Mouse (Mus musculus) embryonic facial prominence, embryonic 10.5 days (tissue): ENCODE measurements at regions not wholly inside any gene's neighbourhood (a gene's known extent, or its start where the extent isn't known, plus 50 kb on each side); places are given as distances from the start of the nearest gene placed in this dataset.

Source experiments
- DNase-seq: peaks from one replicate; pipeline ENCODE4 v3.0.0-alpha.2; 2017; ENCODE audit warnings: low spot score
- H3K27ac ChIP-seq: fragments of 300-500 bp; sonication (generic); replicated peaks from 2 replicates; pipeline ENCODE4 v1.5.1; 2016; ENCODE audit warnings: mild to moderate bottlenecking
- H3K27me3 ChIP-seq: fragments of 300-500 bp; sonication (generic); replicated peaks from 2 replicates; pipeline ENCODE4 v1.6.1; 2016; ENCODE audit warnings: low read depth, mild to moderate bottlenecking; ENCODE audit not compliant: poor library complexity, severe bottlenecking
- H3K36me3 ChIP-seq: fragments of 300-500 bp; sonication (generic); replicated peaks from 2 replicates; pipeline ENCODE4 v1.6.1; 2016; ENCODE audit warnings: mild to moderate bottlenecking, moderate library complexity
- H3K4me1 ChIP-seq: fragments of 300-500 bp; sonication (generic); 2 replicates; pipeline ENCODE4 v1.6.1; 2016
- H3K4me3 ChIP-seq: fragments of 300-500 bp; sonication (generic); 2 replicates; pipeline ENCODE4 v1.5.1; 2016; ENCODE audit warnings: mild to moderate bottlenecking, moderate library complexity
- H3K9me3 ChIP-seq: fragments of 300-500 bp; sonication (generic); 2 replicates; pipeline ENCODE4 v1.6.1; 2016; ENCODE audit warnings: mild to moderate bottlenecking
- WGBS: fragments of 180-500 bp; shearing (Covaris S2); methylation state at CpG from one replicate; pipeline ENCODE4 v1.1.7; 2016; 5-methylcytosine and 5-hydroxymethylcytosine counted together

DNA sequence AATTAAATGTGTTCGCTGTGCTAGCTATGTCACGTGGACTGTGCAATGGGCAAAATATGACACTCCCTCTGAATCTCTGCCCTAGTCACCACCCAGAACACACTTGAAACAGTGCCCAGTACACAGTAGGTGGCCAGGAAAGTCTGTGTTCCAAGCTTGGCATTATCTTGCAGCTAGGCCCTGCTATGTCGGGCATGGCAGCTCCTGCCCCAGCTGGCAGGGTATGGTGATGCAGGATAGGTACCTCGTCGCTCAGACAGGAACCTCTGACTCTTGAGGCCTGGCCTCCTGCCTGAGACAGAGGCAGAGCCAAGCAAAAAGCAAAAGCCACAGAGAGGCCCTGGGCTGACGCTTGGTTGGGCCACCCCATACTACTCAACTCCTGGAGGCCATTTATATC lies 57.9 kb upstream of the Tnrc6c start:
- Histone ChIP-seq H3K36me3 (no peaks in the 10 kb centered on the region), H3K9me3 (no peaks in the 10 kb centered on the region), H3K27ac (0 out of 2 replicates have a peak overlapping the region, but pooled peaks have one; percentile 20), H3K27me3 (peaks cover 74% of the 10 kb centered on the region), H3K4me3 (no peak overlapping the region), H3K4me1 (peaks cover 52% of the 10 kb centered on the region)
- no peak for DNase-seq
- 72% methylated on average over 6 of the region's 6 CpGs for WGBS

DNA sequence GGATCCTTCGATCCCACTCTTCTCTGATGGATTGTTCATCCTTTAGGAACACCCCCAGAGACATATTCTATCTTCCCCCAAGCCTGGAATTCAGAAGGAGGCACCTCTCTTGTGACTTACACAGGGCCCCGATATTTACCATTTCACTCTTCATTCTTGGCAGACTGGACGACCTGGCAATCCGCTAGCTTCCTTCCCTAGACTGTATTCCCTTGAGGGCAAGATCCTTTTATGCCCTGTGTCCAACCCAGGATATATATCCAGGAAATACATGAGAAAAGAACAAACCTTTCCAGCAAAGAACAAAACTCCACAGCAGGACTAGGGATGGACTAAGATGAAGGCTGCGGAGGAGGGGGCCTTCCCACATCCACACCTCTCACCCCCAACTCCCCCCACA lies 56.3 kb upstream of the Tnrc6c start:
- Histone ChIP-seq H3K36me3 (no peaks in the 10 kb centered on the region), H3K4me1 (peaks cover 61% of the 10 kb centered on the region), H3K9me3 (no peaks in the 10 kb centered on the region), H3K27me3 (peaks cover 89% of the 10 kb centered on the region), H3K4me3 (no peak overlapping the region), H3K27ac (no peak overlapping the region)
- WGBS: 30% methylated on average over 5 of the region's 5 CpGs
- no peak for DNase-seq

DNA sequence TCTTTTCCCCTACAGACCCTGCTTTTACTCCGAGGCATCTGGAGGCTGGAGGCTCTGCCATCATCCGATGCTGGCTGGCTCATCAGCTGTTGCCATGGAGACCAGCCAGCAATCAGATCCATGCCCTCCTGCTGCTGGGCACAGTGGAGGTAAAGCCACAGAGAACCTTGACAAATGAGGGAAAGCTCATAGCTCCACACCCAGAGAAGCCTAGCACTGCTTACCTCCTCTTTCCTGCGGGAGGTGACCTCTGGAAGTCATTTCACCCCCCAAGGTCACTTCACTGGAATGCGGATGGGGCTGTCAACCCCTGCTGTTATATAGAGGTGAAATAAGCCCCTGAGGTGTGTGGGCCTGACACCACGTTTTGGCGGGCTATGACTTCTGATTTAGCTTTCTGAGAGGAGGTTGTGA lies 55.9 kb upstream of the Tnrc6c start:
- peak; percentile 61 for DNase-seq
- Histone ChIP-seq H3K36me3 (no peaks in the 10 kb centered on the region), H3K27ac (no peak overlapping the region), H3K9me3 (no peaks in the 10 kb centered on the region), H3K4me1 (peaks cover 63% of the 10 kb centered on the region), H3K4me3 (peak overlapping the region; percentile 44), H3K27me3 (peaks cover 89% of the 10 kb centered on the region)
- 3% methylated on average over 6 of the region's 6 CpGs for WGBS

DNA sequence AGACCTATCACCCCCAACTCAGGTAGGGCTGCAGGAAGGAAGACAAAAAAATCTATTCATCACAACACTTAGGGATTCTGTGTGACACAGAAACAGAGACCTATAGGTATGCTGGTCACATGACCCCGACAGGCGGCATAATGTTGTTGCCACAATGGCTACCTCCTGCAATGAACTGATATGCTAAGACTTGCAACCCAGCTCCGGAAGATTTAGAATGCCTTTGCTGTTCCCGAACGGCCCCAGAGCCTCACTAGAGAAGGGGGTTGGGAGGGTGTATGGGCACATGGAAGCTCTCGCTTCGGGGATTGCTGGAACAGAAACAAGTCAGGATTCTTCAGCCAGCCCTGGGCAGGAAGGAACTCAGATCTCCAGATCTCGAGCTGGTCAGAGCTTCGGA lies 55.5 kb upstream of the Tnrc6c start:
- Histone ChIP-seq H3K4me3 (peak overlapping the region; percentile 44), H3K4me1 (peaks cover 63% of the 10 kb centered on the region), H3K9me3 (no peaks in the 10 kb centered on the region), H3K27ac (no peak overlapping the region; the same call in 1 of the 2 replicates), H3K36me3 (no peaks in the 10 kb centered on the region), H3K27me3 (peaks cover 91% of the 10 kb centered on the region)
- 4% methylated on average over 9 of the region's 9 CpGs for WGBS
- DNase-seq: no peak

DNA sequence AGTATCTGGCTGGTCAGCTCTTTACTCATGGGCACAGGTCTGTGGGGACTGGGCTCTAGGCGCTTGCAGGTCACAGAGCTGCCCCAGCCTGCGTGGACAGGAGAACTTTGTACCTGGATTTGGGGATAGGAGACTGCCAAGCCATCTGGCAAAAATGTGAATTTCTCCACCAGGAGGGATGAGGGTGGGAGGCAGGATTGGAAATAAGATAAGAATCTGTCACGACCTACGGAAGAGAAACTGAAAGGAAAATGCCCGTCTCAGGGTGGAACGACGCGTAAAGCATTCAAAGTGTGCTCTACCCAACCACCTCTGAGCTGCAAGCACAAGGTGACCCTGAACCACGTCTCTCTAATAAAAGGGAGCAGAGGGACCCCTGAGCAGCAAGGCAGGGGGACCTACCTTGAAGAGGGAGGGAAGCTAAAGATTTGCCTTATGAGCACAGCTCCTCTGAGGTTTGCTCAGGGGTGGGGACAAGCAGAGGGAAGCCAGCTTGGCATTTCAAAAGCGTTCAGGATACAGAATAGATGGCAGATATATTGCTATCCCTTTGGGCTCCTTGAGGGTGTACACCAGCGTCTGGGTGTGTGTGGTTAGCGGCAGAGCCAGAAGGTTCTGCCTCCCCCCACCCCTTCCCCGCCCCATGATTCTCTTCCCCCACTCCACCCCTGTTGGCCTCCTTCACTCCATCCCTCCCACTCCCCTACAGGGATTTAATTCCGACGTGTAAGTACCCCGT lies 54.9 kb upstream of the Tnrc6c start:
- H3K4me3 ChIP-seq: peak overlapping the region; percentile 44
- no peaks in the 10 kb centered on the region for H3K36me3 ChIP-seq
- WGBS: 11% methylated on average over 16 of the region's 16 CpGs
- no peak overlapping the region; the same call in 1 of the 2 replicates for H3K27ac ChIP-seq
- peaks cover 67% of the 10 kb centered on the region for H3K4me1 ChIP-seq
- H3K27me3 ChIP-seq: peaks cover 97% of the 10 kb centered on the region
- no peaks in the 10 kb centered on the region for H3K9me3 ChIP-seq
- DNase-seq: no peak

DNA sequence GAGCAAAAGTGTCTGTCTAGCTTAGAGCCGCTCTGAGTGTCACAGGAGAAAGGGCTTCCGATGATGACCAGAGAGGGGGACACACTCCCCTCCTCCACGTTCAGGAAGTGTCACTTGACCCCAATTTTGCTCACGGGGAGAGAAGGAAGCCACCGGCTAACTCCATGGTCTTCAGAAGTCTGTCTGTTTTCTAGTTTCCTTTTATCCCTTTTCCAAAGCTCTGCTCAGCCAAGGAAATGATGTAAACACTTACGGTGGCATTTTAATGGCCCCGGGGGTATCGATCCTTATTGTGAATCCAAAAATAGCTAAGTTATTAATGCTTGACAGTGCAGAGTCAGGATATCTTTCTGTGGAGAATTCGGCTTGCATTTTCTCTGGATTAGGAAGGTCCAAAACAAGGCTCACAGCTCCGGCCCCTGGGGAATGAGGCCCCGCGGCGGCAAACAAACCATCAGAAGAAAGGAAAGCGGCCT lies 54.3 kb upstream of the Tnrc6c start:
- no peak overlapping the region; the same call in 1 of the 2 replicates for H3K27ac ChIP-seq
- peaks cover 93% of the 10 kb centered on the region for H3K27me3 ChIP-seq
- WGBS: 9% methylated on average over 14 of the region's 14 CpGs
- no peak for DNase-seq
- H3K9me3 ChIP-seq: no peaks in the 10 kb centered on the region
- no peaks in the 10 kb centered on the region for H3K36me3 ChIP-seq
- H3K4me3 ChIP-seq: peak overlapping the region; percentile 44
- H3K4me1 ChIP-seq: peaks cover 73% of the 10 kb centered on the region

DNA sequence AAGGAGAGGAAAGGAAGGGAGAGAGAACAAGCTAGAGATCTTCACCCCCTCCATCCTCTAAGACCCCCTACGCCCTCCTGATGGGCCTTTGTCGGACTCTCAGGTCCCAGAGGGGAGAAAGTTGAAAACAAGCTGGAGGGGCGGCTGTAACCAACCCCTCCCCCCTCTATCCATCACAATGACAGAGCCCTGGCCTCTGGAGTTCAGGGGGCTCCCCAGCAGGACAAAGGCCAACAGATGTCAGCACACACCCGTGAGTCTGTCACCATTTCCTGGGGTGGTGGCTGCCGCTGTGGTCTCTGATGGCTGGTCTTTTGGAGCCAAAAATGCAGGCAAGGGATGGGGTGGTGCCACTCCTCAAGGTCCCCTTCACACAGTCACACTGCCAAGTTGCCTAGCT lies 52.9 kb upstream of the Tnrc6c start:
- H3K9me3 ChIP-seq: no peaks in the 10 kb centered on the region
- DNase-seq: no peak
- no peak overlapping the region; the same call in 1 of the 2 replicates for H3K4me3 ChIP-seq
- WGBS: 12% methylated on average over 5 of the region's 5 CpGs
- H3K4me1 ChIP-seq: peaks cover 79% of the 10 kb centered on the region
- peak overlapping the region; percentile 35; the same call in 1 of the 2 replicates for H3K27ac ChIP-seq
- peaks cover 80% of the 10 kb centered on the region for H3K27me3 ChIP-seq
- no peaks in the 10 kb centered on the region for H3K36me3 ChIP-seq

DNA sequence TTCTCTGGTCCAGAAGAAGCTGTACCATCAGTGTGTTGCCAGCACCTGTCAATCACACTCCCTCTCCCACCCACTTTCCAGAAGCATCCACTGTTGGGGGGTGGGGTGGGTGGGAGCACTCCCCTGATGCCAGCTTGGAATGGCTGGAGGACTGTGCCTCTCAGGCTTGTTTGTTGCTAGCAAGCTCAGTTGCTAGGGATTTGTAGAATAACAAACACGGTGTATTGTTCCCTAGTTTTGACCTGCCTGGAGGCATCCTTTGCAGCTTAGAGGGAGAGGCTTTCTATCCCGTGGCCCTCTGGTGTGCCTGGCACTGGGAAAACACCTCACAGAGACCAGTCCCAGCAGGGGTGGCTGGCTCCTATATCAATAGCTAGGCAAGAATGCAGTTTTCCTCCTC lies 50.1 kb upstream of the Tnrc6c start:
- 8% methylated on average over 2 of the region's 2 CpGs for WGBS
- Histone ChIP-seq H3K4me3 (no peak overlapping the region), H3K36me3 (no peaks in the 10 kb centered on the region), H3K9me3 (no peaks in the 10 kb centered on the region), H3K4me1 (peaks cover 82% of the 10 kb centered on the region), H3K27ac (no peak overlapping the region), H3K27me3 (peaks cover 51% of the 10 kb centered on the region)
- DNase-seq: no peak
